Mouse (Mus musculus) myocyte (in vitro differentiated cells): ENCODE results near the gene Tcta.

Experiments used
- POLR2A ChIP-seq: IDR thresholded peaks from one replicate; pipeline ENCODE4 v1.6.1; 2011; ENCODE audit warnings: low read depth, mild to moderate bottlenecking, control low read depth, moderate library complexity; ENCODE audit not compliant: insufficient read length
- USF1 ChIP-seq: IDR thresholded peaks from one replicate; pipeline ENCODE4 v1.6.1; 2011; ENCODE audit warnings: low read depth, mild to moderate bottlenecking, control low read depth, moderate library complexity

DNA sequence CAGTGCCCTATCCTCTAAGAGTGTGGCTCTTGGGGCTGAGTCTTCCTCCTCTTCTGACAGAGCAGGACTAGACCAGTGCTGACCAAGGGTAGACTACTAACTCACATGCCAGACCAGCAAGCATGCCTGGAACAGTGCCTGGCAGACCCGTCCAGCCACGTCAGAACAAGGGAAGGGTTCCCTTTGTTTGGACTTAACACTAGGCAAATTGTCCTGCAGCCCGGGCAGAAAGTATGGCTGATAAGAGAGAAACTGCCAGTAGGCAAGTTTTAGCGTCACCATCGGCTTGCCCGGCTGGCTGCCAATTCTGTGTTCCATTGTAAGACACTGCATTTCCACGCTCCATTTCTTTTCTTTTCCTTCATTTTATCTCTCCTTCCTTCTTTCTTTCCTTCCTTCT lies 38.3 kb downstream of the Tcta start:
- TF ChIP-seq USF1 (no peak), POLR2A (no peak)
